Mouse (Mus musculus) CD4-positive, CD25-positive, alpha-beta regulatory T cell (primary cell): ENCODE measurements around the gene 1700069L16Rik. TPM values are rescaled to one million over a fixed set of nuclear protein-coding genes. Genes with fewer than 3 reads are reported as not detected.

Experiments
- polyA plus RNA-seq: library from polyadenylated mRNA; unstranded; fragments of 100-300 nt; shearing (Covaris generic); gene quantifications from one replicate; pipeline ENCODE4 v1.2.1, GENCODE M21; 2017

1700069L16Rik gene
- polyA plus RNA-seq = not detected

GRCm38 (mm10) chr5:113724446-113724845 is at the start of gene 1700069L16Rik:
Gene 1700069L16Rik, minus strand, starts transcription at chr5:113724772.

GRCm38 (mm10) chr5:113772450-113772895 is 47.9 kb upstream of the 1700069L16Rik start, which contains the start of the genes Sart3 and Iscu:
Gene Sart3, minus strand, starts transcription at chr5:113772510.
Gene Iscu, plus strand, starts transcription at chr5:113772748.

GRCm38 (mm10) chr5:113735345-113736112 is 11.0 kb upstream of the 1700069L16Rik start, which contains the start of gene Ficd:
Gene Ficd, plus strand, starts transcription at chr5:113735803.

GRCm38 (mm10) chr5:113650035-113650865 is 74.3 kb downstream of the 1700069L16Rik start, which contains the start of gene Cmklr1:
Gene Cmklr1, minus strand, starts transcription at chr5:113650426.

Other genes starting within 250 kb of the 1700069L16Rik start
- gene Wscd2, start 234.4 kb downstream of the 1700069L16Rik start, polyA plus RNA-seq = 0.92 TPM
- gene Cmklr1, start 74.3 kb downstream of the 1700069L16Rik start, polyA plus RNA-seq = not detected
- 10.0 TPM for gene Ficd, start 11.0 kb upstream of the 1700069L16Rik start, polyA plus RNA-seq
- 83.3 TPM for gene Sart3, start 47.7 kb upstream of the 1700069L16Rik start, polyA plus RNA-seq
- 119 TPM for gene Iscu, start 48.0 kb upstream of the 1700069L16Rik start, polyA plus RNA-seq
- not detected for gene Tmem119, start 75.7 kb upstream of the 1700069L16Rik start, polyA plus RNA-seq
- gene Selplg, start 107.9 kb upstream of the 1700069L16Rik start, polyA plus RNA-seq = 1,050 TPM
- 87.3 TPM for gene Coro1c, start 184.0 kb upstream of the 1700069L16Rik start, polyA plus RNA-seq